Mouse (Mus musculus): ENCODE results near the gene Ube2q2.

DNA sequence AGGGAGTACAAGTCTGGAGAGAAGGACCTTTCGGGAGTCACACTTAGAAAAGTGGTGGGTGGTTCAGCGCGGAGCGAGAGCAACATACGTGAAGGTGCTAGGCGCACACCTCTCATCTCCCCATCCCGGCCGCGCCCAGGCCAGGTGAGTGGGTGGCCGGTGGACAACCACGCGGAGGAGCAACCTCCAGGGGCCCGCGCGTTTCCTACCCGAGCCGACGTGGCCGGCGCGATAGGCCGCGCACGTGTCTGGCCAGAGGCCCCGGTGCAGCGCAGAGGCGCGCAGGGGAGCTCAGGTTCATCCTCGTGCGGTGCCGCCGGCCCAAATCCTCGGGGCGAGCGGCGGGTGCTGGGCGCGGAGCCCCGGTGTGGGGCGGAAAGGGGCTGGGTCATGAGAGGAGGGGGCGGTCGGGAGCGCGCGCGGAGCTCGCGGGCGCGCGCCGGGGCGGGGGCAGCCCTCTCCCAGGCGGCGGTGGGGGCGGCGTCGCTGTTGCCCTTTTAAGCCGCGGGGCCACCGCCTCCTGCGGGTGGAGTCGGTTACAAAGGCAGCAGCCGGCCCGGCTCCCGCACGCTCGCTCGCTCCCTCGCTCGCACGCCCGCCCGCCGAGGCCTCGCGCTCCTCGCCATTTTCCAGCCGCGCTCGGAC is at the start of gene Ube2q2:
- peak; percentile 30; the same call in 1 of the 2 replicates for TF ChIP-seq POLR2A (IDR thresholded peaks at IDR 0.05; ENCODE audit: insufficient read depth, low read depth, low read length)
- peak; percentile 26; the same call in 1 of the 2 replicates for TF ChIP-seq CTCF (IDR thresholded peaks at IDR 0.05)
- TF ChIP-seq EP300 (IDR thresholded peaks at IDR 0.05; ENCODE audit: insufficient read depth, low read depth, low read length): no peak
